Mouse (Mus musculus): ENCODE data around the gene Pstk. TPM values are rescaled to one million over a fixed set of nuclear protein-coding genes. Genes with fewer than 3 reads are reported as not detected.

Gene Pstk
- total RNA-seq (2021) = 10 to 100 TPM; 35.0 to 43.4 TPM
- polyA plus RNA-seq (2012; rRNA removed) = 59.5 and 61.9 TPM in 2 replicates
- long read RNA-seq, full-length matches to known transcripts = 20 of 22 reads
- long read RNA-seq, partial matches to known transcripts = 1 of 22 reads
- long read RNA-seq, other reads (novel, unspliced or antisense) = 1 of 22 reads

- intact Hi-C loops (cut with DNase I) = loop anchor here (5.0 kb wide), 1 partner anchor 511 kb away; no protein-coding TSS in a partner anchor
Measured at GRCm38 (mm10) chr7:131370648-131371469, at the start of gene Pstk. TSS of gene Pstk (plus strand) at chr7:131371141.

GRCm38 (mm10) chr7:131322192-131322591, 48.7 kb upstream of the Pstk start, which contains the start of gene Cuzd1:
TSS of gene Cuzd1 (minus strand) at chr7:131322292.
- Histone ChIP-seq H3K9ac (ENCODE audit: low read depth, low read length) (no peak within 1 kb of the TSS), H3K36me3 (ENCODE audit: control insufficient read depth, insufficient read depth, low read length) (no peaks in the 10 kb centered on the region), H3K27ac (no peak within 1 kb of the TSS), H3K4me1 (ENCODE audit: control insufficient read depth, insufficient read depth, low read length) (no peaks in the 10 kb centered on the region), H3K79me2 (replicated peaks; ENCODE audit: control insufficient read depth, insufficient read depth, low read length) (no peaks in the 10 kb centered on the region), H3K27me3 (ENCODE audit: control insufficient read depth, insufficient read depth, low read length) (no peaks in the 10 kb centered on the region), H3K4me3 (no peak within 1 kb of the TSS)
- 45% methylated on average over 2 of the region's 2 CpGs for WGBS
- TF ChIP-seq EP300 (IDR thresholded peaks at IDR 0.05; ENCODE audit: insufficient read depth, low read depth, low read length) = no peak
- TF ChIP-seq POLR2A (IDR thresholded peaks at IDR 0.05; ENCODE audit: insufficient read depth, low read depth, low read length) = no peak
- TF ChIP-seq CTCF (IDR thresholded peaks at IDR 0.05) = no peak
- intact Hi-C loops (cut with DNase I) = no loop called here
- DNase-seq = no peak

More at GRCm38 (mm10) chr7:131370648-131371469, at the start of gene Pstk:
- no peaks in the 10 kb centered on the region for H3K79me2 ChIP-seq (replicated peaks; ENCODE audit: control insufficient read depth, insufficient read depth, low read length)
- TF ChIP-seq POLR2A (IDR thresholded peaks at IDR 0.05; ENCODE audit: insufficient read depth, low read depth, low read length) (peak; percentile 93), EP300 (IDR thresholded peaks at IDR 0.05; ENCODE audit: insufficient read depth, low read depth, low read length) (0 out of 2 replicates have a peak, but pooled peaks have one; percentile 27), CTCF (IDR thresholded peaks at IDR 0.05) (peak; percentile 99)
- H3K27ac ChIP-seq = peak within 1 kb of the TSS; percentile 96
- peak within 1 kb of the TSS; percentile 91 for H3K9ac ChIP-seq (ENCODE audit: low read depth, low read length)
- peak; percentile 93 to 95 for DNase-seq
- peaks cover 4% of the 10 kb centered on the region for H3K36me3 ChIP-seq (ENCODE audit: control insufficient read depth, insufficient read depth, low read length)
- peaks cover 5% of the 10 kb centered on the region for H3K4me1 ChIP-seq (ENCODE audit: control insufficient read depth, insufficient read depth, low read length)
- 4% methylated on average over 47 of the region's 47 CpGs for WGBS
- peak within 1 kb of the TSS; percentile 63 for H3K4me3 ChIP-seq
- no peaks in the 10 kb centered on the region for H3K27me3 ChIP-seq (ENCODE audit: control insufficient read depth, insufficient read depth, low read length)

DNA sequence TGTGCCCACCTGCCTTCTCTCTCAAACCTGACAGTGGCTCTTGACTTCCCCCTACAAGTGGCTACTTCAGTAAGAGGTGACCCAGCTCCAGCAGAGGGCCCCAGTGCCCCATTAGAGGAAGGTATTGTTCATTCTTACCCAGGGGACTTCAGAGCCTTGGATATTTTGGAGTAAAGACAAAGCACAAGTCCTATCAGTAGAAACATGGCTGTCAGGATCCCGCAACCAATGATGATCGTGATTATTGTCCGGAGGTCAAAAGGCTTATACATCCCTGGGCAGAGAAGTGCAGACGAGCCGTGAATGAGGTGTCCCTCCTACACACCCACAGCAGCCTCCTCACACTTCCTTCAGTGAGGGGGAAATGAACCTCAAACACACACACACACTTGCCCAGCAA, 43.9 kb upstream of the Pstk start:
- DNase-seq = no peak
- intact Hi-C loops (cut with DNase I) = no loop called here
- TF ChIP-seq POLR2A (IDR thresholded peaks at IDR 0.05; ENCODE audit: insufficient read depth, low read depth, low read length) (no peak), EP300 (IDR thresholded peaks at IDR 0.05; ENCODE audit: insufficient read depth, low read depth, low read length) (no peak), CTCF (IDR thresholded peaks at IDR 0.05) (no peak)
- no peaks in the 10 kb centered on the region for H3K79me2 ChIP-seq (replicated peaks; ENCODE audit: control insufficient read depth, insufficient read depth, low read length)
- no peak overlapping the region for H3K27ac ChIP-seq
- no peak overlapping the region for H3K9ac ChIP-seq (ENCODE audit: low read depth, low read length)
- no peaks in the 10 kb centered on the region for H3K36me3 ChIP-seq (ENCODE audit: control insufficient read depth, insufficient read depth, low read length)
- H3K27me3 ChIP-seq (ENCODE audit: control insufficient read depth, insufficient read depth, low read length) = no peaks in the 10 kb centered on the region
- no peak overlapping the region for H3K4me3 ChIP-seq
- WGBS = 77% methylated on average over 5 of the region's 5 CpGs
- no peaks in the 10 kb centered on the region for H3K4me1 ChIP-seq (ENCODE audit: control insufficient read depth, insufficient read depth, low read length)

- TF ChIP-seq EP300 (IDR thresholded peaks at IDR 0.05; ENCODE audit: insufficient read depth, low read depth, low read length) = no peak
- TF ChIP-seq CTCF (IDR thresholded peaks at IDR 0.05) = no peak
- no peak for TF ChIP-seq POLR2A (IDR thresholded peaks at IDR 0.05; ENCODE audit: insufficient read depth, low read depth, low read length)
- Histone ChIP-seq H3K36me3 (ENCODE audit: control insufficient read depth, insufficient read depth, low read length) (no peaks in the 10 kb centered on the region), H3K9ac (ENCODE audit: low read depth, low read length) (no peak within 1 kb of the TSS), H3K27me3 (ENCODE audit: control insufficient read depth, insufficient read depth, low read length) (no peaks in the 10 kb centered on the region), H3K4me1 (ENCODE audit: control insufficient read depth, insufficient read depth, low read length) (no peaks in the 10 kb centered on the region), H3K27ac (no peak within 1 kb of the TSS), H3K4me3 (no peak within 1 kb of the TSS), H3K79me2 (replicated peaks; ENCODE audit: control insufficient read depth, insufficient read depth, low read length) (no peaks in the 10 kb centered on the region)
- 91% methylated on average over 5 of the region's 5 CpGs for WGBS
- no peak for DNase-seq
- intact Hi-C loops (cut with DNase I) = no loop called here
Measured at GRCm38 (mm10) chr7:131329416-131329815, 41.5 kb upstream of the Pstk start, which contains the start of gene Fam24b. TSS of gene Fam24b (minus strand) at chr7:131329516.

- intact Hi-C loops (cut with DNase I) = no loop called here
- TF ChIP-seq EP300 (IDR thresholded peaks at IDR 0.05; ENCODE audit: insufficient read depth, low read depth, low read length) = no peak
- TF ChIP-seq POLR2A (IDR thresholded peaks at IDR 0.05; ENCODE audit: insufficient read depth, low read depth, low read length) = no peak
- no peak for TF ChIP-seq CTCF (IDR thresholded peaks at IDR 0.05)
- Histone ChIP-seq H3K9ac (ENCODE audit: low read depth, low read length) (no peak overlapping the region), H3K79me2 (replicated peaks; ENCODE audit: control insufficient read depth, insufficient read depth, low read length) (no peaks in the 10 kb centered on the region), H3K27ac (no peak overlapping the region), H3K4me3 (no peak overlapping the region), H3K27me3 (ENCODE audit: control insufficient read depth, insufficient read depth, low read length) (no peaks in the 10 kb centered on the region), H3K36me3 (ENCODE audit: control insufficient read depth, insufficient read depth, low read length) (no peaks in the 10 kb centered on the region), H3K4me1 (ENCODE audit: control insufficient read depth, insufficient read depth, low read length) (no peaks in the 10 kb centered on the region)
- WGBS = 48% methylated on average over 2 of the region's 2 CpGs
- no peak for DNase-seq
Measured at GRCm38 (mm10) chr7:131331688-131332087, 39.3 kb upstream of the Pstk start.

DNA sequence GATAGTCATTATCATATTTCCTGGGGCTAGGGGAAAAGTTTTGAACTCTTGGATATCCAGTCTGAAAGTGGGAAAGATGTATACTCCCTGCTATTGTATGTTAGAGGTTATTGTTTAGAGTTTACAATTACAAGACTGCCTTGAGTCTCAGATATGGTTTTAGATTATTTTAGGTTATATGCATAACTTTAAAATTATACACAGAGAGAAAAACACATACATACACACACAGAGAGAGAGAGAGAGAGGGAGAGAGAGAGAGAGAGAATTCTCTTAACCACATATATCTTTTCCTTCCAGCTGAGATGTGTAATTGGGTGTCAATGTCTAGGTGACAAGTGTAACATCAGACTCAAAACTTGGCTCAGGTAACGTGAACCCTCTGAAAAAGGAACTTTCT, 37.4 kb upstream of the Pstk start, which contains the start of gene Fam24a:
Gene Fam24a (plus strand): TSS at position 301 of the 400 bp plus-strand sequence.
- TF ChIP-seq POLR2A (IDR thresholded peaks at IDR 0.05; ENCODE audit: insufficient read depth, low read depth, low read length) (no peak), EP300 (IDR thresholded peaks at IDR 0.05; ENCODE audit: insufficient read depth, low read depth, low read length) (no peak), CTCF (IDR thresholded peaks at IDR 0.05) (no peak)
- H3K79me2 ChIP-seq (replicated peaks; ENCODE audit: control insufficient read depth, insufficient read depth, low read length) = no peaks in the 10 kb centered on the region
- DNase-seq = no peak
- no peaks in the 10 kb centered on the region for H3K27me3 ChIP-seq (ENCODE audit: control insufficient read depth, insufficient read depth, low read length)
- no peak within 1 kb of the TSS for H3K4me3 ChIP-seq
- no peak within 1 kb of the TSS for H3K27ac ChIP-seq
- H3K36me3 ChIP-seq (ENCODE audit: control insufficient read depth, insufficient read depth, low read length) = no peaks in the 10 kb centered on the region
- no peaks in the 10 kb centered on the region for H3K4me1 ChIP-seq (ENCODE audit: control insufficient read depth, insufficient read depth, low read length)
- no peak within 1 kb of the TSS for H3K9ac ChIP-seq (ENCODE audit: low read depth, low read length)
- intact Hi-C loops (cut with DNase I) = no loop called here
- WGBS = 56% methylated on average over 1 of the region's 1 CpGs

Measured in heart, adult 2 months (tissue).